Mouse (Mus musculus) testis, adult 2 months (tissue): Measurements from ENCODE around the gene Grm7. TPM values are rescaled to one million over a fixed set of nuclear protein-coding genes. Genes with fewer than 3 reads are reported as not detected.

ENCODE experiments used
- H3K27ac ChIP-seq: fragments of 200-500 bp; 2 replicates; pipeline ENCODE4 v1.5.1; 2012; ENCODE audit warnings: low read depth, low read length; ENCODE audit not compliant: control insufficient read depth, insufficient read depth
- H3K27me3 ChIP-seq: fragments of 200-500 bp; 2 replicates; pipeline ENCODE4 v1.6.1; 2012; ENCODE audit warnings: mild to moderate bottlenecking, low read length, moderate library complexity; ENCODE audit not compliant: control insufficient read depth, insufficient read depth
- H3K36me3 ChIP-seq: fragments of 200-500 bp; 2 replicates; pipeline ENCODE4 v1.6.1; 2012; ENCODE audit warnings: mild to moderate bottlenecking, low read length; ENCODE audit not compliant: control insufficient read depth, insufficient read depth
- H3K4me1 ChIP-seq: fragments of 200-500 bp; 2 replicates; pipeline ENCODE4 v1.6.1; 2012; ENCODE audit warnings: low read length; ENCODE audit not compliant: control insufficient read depth, insufficient read depth
- H3K4me3 ChIP-seq: fragments of 200-500 bp; 2 replicates; pipeline ENCODE4 v1.5.1; 2012; ENCODE audit warnings: low read depth, mild to moderate bottlenecking, low read length, moderate library complexity, mixed read lengths; ENCODE audit not compliant: control insufficient read depth
- CTCF ChIP-seq: fragments of 200-500 bp; IDR thresholded peaks from 2 replicates; pipeline ENCODE4 v1.5.1; 2012; ENCODE audit warnings: low read depth, mild to moderate bottlenecking, inconsistent platforms, low read length, moderate library complexity; ENCODE audit not compliant: control insufficient read depth, insufficient read depth, insufficient replicate concordance
- POLR2A ChIP-seq: fragments of 200-500 bp; IDR thresholded peaks from 2 replicates; pipeline ENCODE4 v1.6.1; 2012; ENCODE audit warnings: low read depth, mild to moderate bottlenecking, inconsistent platforms, low read length, moderate library complexity; ENCODE audit not compliant: control insufficient read depth
- polyA plus RNA-seq: library from polyadenylated mRNA; depleted of rRNA; stranded (reverse); fragments of >200 nt; gene quantifications from 2 replicates; pipeline ENCODE4 v1.2.3, GENCODE M21; 2012

Grm7 gene
- polyA plus RNA-seq, 1 experiment, result 0.58 TPM

DNA sequence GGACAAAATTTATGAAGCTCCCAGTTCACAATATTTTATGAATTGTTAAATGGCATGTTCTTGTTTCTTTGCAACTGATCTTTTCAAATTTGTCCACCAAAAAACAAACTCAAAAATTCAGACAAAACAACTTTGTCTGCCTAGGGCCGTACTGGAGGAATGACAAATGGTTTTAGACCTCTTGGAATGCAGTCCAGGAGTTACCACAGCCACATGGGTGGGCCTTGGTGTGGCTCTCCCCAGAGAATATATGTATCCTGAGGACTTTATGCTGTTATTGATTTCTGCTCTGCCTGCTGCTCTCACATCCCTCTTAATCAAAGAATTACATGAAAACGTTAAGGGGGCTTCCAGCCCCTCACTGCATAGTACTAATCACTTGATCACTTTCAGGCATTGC is 400.5 kb downstream of the Grm7 start:
- H3K4me1 ChIP-seq, result no peaks in the 10 kb centered on the region
- no peak overlapping the region for H3K4me3 ChIP-seq
- H3K36me3 ChIP-seq, result no peaks in the 10 kb centered on the region
- no peak overlapping the region for H3K27ac ChIP-seq
- no peaks in the 10 kb centered on the region for H3K27me3 ChIP-seq
- TF ChIP-seq POLR2A (no peak), CTCF (no peak)

DNA sequence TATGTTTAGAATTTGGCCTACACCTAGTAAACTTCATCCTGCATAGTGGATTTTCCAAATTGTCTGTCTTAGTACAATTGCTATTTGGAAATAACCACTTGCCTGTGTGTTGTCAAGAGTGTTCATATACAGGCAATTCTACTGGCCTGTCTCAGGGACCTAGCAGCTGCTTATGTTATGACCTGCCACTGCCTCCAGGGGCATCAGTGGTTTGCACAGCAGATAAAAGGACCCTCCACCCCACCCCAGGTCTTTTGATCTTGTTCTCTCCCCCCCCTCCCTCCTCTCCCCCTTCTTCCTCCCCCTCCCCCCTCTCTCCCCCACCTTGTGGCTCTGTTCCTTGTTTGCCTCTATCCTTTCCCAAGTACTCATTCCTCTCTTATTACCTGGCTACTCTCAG is 403.9 kb downstream of the Grm7 start:
- Histone ChIP-seq H3K27me3 (no peaks in the 10 kb centered on the region), H3K36me3 (no peaks in the 10 kb centered on the region), H3K4me3 (no peak overlapping the region), H3K27ac (no peak overlapping the region), H3K4me1 (no peaks in the 10 kb centered on the region)
- TF ChIP-seq POLR2A (no peak), CTCF (no peak)

DNA sequence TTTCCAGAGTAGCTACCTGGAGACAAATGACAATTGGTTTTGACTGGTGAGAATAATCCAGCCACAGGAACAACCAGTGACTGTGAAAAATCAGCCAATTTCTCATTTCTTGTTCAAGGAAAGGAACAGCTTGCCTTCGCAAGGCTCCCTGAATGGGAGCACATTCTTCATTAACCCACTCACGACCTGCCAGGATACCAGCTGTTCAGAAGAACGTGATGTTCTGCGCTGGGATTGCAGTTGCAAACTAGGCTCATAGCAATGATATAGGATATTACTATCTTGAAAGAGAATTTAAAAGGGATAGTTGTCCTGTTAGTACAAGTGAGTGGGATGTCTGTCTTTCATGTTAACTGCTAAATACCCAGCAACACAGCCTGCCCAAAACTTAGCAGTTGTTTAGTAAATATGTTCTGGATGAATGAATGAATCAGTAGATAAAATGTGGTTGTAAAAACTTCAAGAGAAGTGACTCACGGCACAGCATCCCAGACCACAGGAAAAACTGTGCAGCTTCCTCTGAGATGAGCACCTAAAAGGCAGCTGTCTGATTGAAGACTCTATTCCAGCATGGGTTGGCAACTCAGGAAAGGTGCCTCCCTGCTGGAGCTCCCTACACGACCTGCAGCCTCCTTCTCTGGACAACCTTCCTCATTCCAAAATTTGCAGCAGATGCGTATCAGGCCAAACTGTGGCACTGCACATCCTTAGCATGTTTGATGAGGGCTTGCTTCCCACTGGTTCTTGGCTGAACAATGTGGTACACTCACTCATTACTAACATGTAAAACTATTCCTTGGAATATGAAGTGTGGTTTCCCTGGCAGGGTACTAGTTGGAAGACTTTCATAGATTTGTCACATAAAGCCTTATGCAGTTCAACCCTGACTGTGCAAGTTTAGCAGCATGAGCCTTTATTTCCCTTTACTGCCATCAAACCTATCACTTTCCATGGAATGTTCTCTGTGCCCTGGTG is 408.9 kb downstream of the Grm7 start:
- TF ChIP-seq CTCF, result no peak
- TF ChIP-seq POLR2A, result no peak
- Histone ChIP-seq H3K4me3 (no peak overlapping the region), H3K27ac (no peak overlapping the region), H3K27me3 (no peaks in the 10 kb centered on the region), H3K36me3 (no peaks in the 10 kb centered on the region), H3K4me1 (no peaks in the 10 kb centered on the region)

DNA sequence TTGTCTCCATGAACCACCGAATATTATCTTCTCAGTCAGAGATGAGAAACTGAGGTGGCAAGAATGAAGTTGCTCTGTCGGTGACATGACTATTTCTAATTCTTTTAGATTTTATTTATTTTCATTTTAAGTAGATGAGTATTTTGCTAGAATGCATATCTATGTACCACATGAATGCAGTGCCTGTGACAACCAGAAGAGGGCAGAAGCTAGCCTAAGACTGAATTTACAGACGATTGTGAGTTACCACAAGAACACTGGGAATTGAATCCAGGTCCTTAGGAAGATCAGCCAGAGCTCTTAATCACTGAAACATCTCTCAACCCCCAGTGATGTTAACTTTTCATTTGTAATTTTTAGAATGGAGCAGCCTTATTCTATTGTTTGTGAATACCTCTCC is 412.4 kb downstream of the Grm7 start:
- TF ChIP-seq POLR2A (no peak), CTCF (no peak)
- Histone ChIP-seq H3K36me3 (no peaks in the 10 kb centered on the region), H3K4me3 (no peak overlapping the region), H3K4me1 (no peaks in the 10 kb centered on the region), H3K27ac (no peak overlapping the region), H3K27me3 (no peaks in the 10 kb centered on the region)

DNA sequence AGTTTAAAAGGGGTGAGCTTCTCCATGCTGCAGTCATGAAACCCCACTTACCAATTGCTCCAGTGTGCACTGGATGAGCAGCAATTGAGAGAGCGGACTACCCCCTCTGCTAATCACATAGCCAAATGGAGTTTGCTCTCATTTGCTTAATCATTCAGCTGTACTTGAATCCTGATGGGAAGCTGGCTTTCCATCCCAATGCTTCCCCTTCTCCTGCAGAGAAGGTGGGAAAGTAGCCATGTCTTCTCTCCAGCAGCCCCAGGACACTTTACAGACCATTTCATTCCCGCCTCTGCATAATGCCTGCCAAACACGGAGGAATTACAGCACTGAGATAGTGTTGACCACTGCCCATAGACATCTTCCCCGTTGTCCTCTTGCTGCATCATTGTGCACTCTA is 414.6 kb downstream of the Grm7 start:
- Histone ChIP-seq H3K36me3 (no peaks in the 10 kb centered on the region), H3K27me3 (no peaks in the 10 kb centered on the region), H3K4me1 (no peaks in the 10 kb centered on the region), H3K27ac (no peak overlapping the region), H3K4me3 (no peak overlapping the region)
- TF ChIP-seq CTCF, result no peak
- no peak for TF ChIP-seq POLR2A

DNA sequence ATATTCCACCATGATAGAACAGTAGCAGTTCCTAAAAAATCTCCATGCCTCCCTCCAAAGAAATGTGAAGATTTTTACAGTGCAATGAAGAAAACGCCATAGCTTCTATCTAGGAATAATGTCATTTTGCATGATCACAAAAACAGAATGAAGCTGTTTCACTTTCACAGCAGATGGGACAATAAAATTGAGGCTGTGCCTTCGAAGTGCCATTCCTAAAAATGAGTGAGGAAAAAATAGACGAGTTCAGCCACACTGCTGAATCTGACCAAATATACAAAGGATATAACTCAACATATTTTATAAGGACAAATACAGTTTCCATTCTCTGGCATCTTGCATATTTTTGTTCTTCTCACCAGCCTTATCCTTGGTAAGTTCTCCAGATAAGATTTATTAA is 439.2 kb downstream of the Grm7 start:
- Histone ChIP-seq H3K36me3 (no peaks in the 10 kb centered on the region), H3K27ac (no peak overlapping the region), H3K4me3 (no peak overlapping the region), H3K4me1 (no peaks in the 10 kb centered on the region), H3K27me3 (no peaks in the 10 kb centered on the region)
- TF ChIP-seq POLR2A (no peak), CTCF (no peak)

DNA sequence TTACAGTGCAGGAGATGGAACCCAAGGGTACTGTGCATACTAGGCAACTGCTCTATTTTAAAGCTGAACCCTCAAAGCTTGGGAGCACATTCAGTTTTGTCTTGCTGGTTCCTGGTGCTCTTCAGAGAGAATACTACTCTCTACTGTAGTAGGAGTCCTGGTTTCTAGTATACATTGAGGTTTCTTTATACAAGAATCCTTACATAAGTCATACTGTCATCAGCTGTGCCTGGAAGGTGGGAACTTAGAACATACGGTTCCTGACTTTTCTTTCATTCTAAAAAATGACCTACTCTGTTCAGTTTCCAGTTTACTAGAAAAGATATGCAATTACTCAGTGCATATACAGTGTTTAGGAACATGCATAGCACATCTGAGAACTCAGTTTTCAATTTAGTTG is 449.4 kb downstream of the Grm7 start:
- no peaks in the 10 kb centered on the region for H3K36me3 ChIP-seq
- no peak overlapping the region for H3K4me3 ChIP-seq
- H3K27ac ChIP-seq, result no peak overlapping the region
- TF ChIP-seq CTCF, result no peak
- no peak for TF ChIP-seq POLR2A
- no peaks in the 10 kb centered on the region for H3K4me1 ChIP-seq
- H3K27me3 ChIP-seq, result no peaks in the 10 kb centered on the region

DNA sequence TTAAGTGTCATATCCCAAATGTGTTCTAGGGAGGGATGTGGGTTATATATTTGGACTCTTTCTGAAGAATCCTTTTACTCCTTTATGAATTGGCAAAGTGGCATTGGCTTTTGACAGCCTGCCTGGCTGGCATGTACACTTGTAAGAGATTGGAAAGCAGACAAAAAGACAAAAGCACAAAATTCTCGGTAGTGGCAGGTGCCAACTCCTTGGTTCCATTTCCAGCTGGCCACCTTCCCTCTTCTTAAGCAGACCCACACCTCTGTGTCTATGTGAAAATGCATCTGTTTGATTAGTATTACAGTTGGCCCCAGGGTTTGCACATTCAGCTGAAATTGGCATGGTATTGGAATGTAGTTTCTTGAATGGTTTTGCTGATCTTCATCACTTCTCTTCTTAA is 460.1 kb downstream of the Grm7 start:
- Histone ChIP-seq H3K27ac (no peak overlapping the region), H3K4me3 (no peak overlapping the region), H3K4me1 (no peaks in the 10 kb centered on the region), H3K27me3 (no peaks in the 10 kb centered on the region), H3K36me3 (no peaks in the 10 kb centered on the region)
- TF ChIP-seq CTCF, result no peak
- no peak for TF ChIP-seq POLR2A
